Mouse (Mus musculus) G1E (cell line): ENCODE results near the gene Cspg5. TPM values are rescaled to one million over a fixed set of nuclear protein-coding genes. Genes with fewer than 3 reads are reported as not detected.

ENCODE experiments used
- ATAC-seq: 2 replicates; pipeline ENCODE4 v1.8.0; 2016; ENCODE audit warnings: mild to moderate bottlenecking; ENCODE audit not compliant: insufficient number of reproducible peaks, poor library complexity, low FRiP score, severe bottlenecking; ENCODE audit errors: extremely low read depth
- DNase-seq: peaks from one replicate; pipeline ENCODE4 v3.0.0; 2012; ENCODE audit warnings: low spot score
- H3K27me3 ChIP-seq: 2 replicates; pipeline ENCODE4 v1.6.1; 2012; ENCODE audit warnings: mild to moderate bottlenecking, low read length, inconsistent platforms; ENCODE audit not compliant: insufficient read depth
- H3K36me3 ChIP-seq: replicated peaks from 2 replicates; pipeline ENCODE3; 2012; ENCODE audit warnings: mild to moderate bottlenecking, inconsistent platforms
- H3K4me1 ChIP-seq: 2 replicates; pipeline ENCODE4 v1.6.1; 2012; ENCODE audit warnings: low read depth, low read length, inconsistent platforms, mixed read lengths; ENCODE audit not compliant: insufficient read depth
- H3K4me3 ChIP-seq: 2 replicates; pipeline ENCODE4 v1.5.1; 2012; ENCODE audit warnings: low read depth, mild to moderate bottlenecking, inconsistent platforms, low read length, moderate library complexity, mixed read lengths
- H3K9me3 ChIP-seq: replicated peaks from 2 replicates; pipeline ENCODE4 v1.6.1; 2012; ENCODE audit warnings: inconsistent platforms
- CTCF ChIP-seq: IDR thresholded peaks from 2 replicates; pipeline ENCODE4 v1.5.1; 2012; ENCODE audit warnings: low read depth, low read length, inconsistent platforms, mixed read lengths
- GATA1 ChIP-seq: IDR thresholded peaks from 2 replicates; pipeline ENCODE4 v1.6.1; 2012; ENCODE audit warnings: borderline replicate concordance, low read length, inconsistent platforms, mixed read lengths
- GATA2 ChIP-seq: IDR thresholded peaks from 2 replicates; pipeline ENCODE4 v1.6.1; 2012; ENCODE audit warnings: low read depth, low read length, inconsistent platforms, borderline replicate concordance
- POLR2AphosphoS5 ChIP-seq: IDR thresholded peaks from 2 replicates; pipeline ENCODE4 v1.6.1; 2012; ENCODE audit warnings: low read depth, low read length, inconsistent platforms; ENCODE audit not compliant: insufficient replicate concordance
- TAL1 ChIP-seq: conservative IDR thresholded peaks from 2 replicates; pipeline ENCODE4 v1.6.1; 2012; ENCODE audit warnings: low read depth, low read length, inconsistent platforms, mixed read lengths
- polyA plus RNA-seq: library from polyadenylated mRNA; stranded (reverse); fragments of >175 nt; gene quantifications from 2 replicates; pipeline ENCODE4 v1.2.3, GENCODE M21; 2012
- total RNA-seq, 2 experiments: library from RNA; stranded (forward) in 1 of 2; stranded (reverse) in 1 of 2; fragments of 200-1000 nt in 1 of 2; fragments of >200 nt in 1 of 2; fragmentation: Nextera tagmentation in 1 of 2; gene quantifications; 2 replicates each; pipeline ENCODE4 v1.2.3; 2014 to 2017

The Cspg5 gene
- total and polyA plus RNA-seq, 3 experiments: 0.02 to 0.38 (median 0.38) TPM

- H3K27me3 ChIP-seq: peaks cover 2% of the 10 kb centered on the region
- H3K4me3 ChIP-seq: no peak overlapping the region
- ATAC-seq (no peak), DNase-seq (no peak)
- H3K4me1 ChIP-seq: no peaks in the 10 kb centered on the region
- no peaks in the 10 kb centered on the region for H3K36me3 ChIP-seq
- no peak for TF ChIP-seq POLR2AphosphoS5
- no peak for TF ChIP-seq GATA1
- TF ChIP-seq CTCF: no peak
- no peak for TF ChIP-seq TAL1
- no peaks in the 10 kb centered on the region for H3K9me3 ChIP-seq
Observed at GRCm38 (mm10) chr9:110287321-110287924, 43.8 kb downstream of the Cspg5 start.

- H3K36me3 ChIP-seq: no peaks in the 10 kb centered on the region
- no peak for TF ChIP-seq GATA2
- TF ChIP-seq POLR2AphosphoS5: no peak
- no peak for TF ChIP-seq TAL1
- no peak for TF ChIP-seq CTCF
- TF ChIP-seq GATA1: no peak
- no peaks in the 10 kb centered on the region for H3K9me3 ChIP-seq
- DNase-seq (no peak), ATAC-seq (no peak)
- H3K27me3 ChIP-seq: peaks cover 10% of the 10 kb centered on the region; the same call in 1 of the 2 replicates
- H3K4me1 ChIP-seq: peaks cover 3% of the 10 kb centered on the region
- no peak overlapping the region for H3K4me3 ChIP-seq
Observed at GRCm38 (mm10) chr9:110293254-110293718, 49.7 kb downstream of the Cspg5 start.

- no peak for ATAC-seq
Observed at GRCm38 (mm10) chr9:110293873-110294415, 50.4 kb downstream of the Cspg5 start.

GRCm38 (mm10) chr9:110294786-110295185 is 51.2 kb downstream of the Cspg5 start:
- no peaks in the 10 kb centered on the region for H3K36me3 ChIP-seq
- peaks cover 13% of the 10 kb centered on the region; the same call in 1 of the 2 replicates for H3K27me3 ChIP-seq
- DNase-seq (no peak), ATAC-seq (no peak)
- H3K4me1 ChIP-seq: peaks cover 3% of the 10 kb centered on the region
- H3K4me3 ChIP-seq: no peak overlapping the region
- TF ChIP-seq GATA2 (no peak), CTCF (no peak), TAL1 (no peak), POLR2AphosphoS5 (no peak), GATA1 (no peak)
- no peaks in the 10 kb centered on the region for H3K9me3 ChIP-seq

More at GRCm38 (mm10) chr9:110293873-110294415, 50.4 kb downstream of the Cspg5 start:
- DNase-seq: no peak
- H3K27me3 ChIP-seq: peaks cover 10% of the 10 kb centered on the region; the same call in 1 of the 2 replicates
- H3K9me3 ChIP-seq: no peaks in the 10 kb centered on the region
- no peaks in the 10 kb centered on the region for H3K36me3 ChIP-seq
- H3K4me1 ChIP-seq: peaks cover 3% of the 10 kb centered on the region
- no peak overlapping the region for H3K4me3 ChIP-seq
- TF ChIP-seq TAL1: no peak
- TF ChIP-seq GATA1: no peak
- no peak for TF ChIP-seq CTCF
- TF ChIP-seq GATA2: no peak
- TF ChIP-seq POLR2AphosphoS5: no peak

GRCm38 (mm10) chr9:110296867-110297627 is 53.5 kb downstream of the Cspg5 start:
- DNase-seq (peak; percentile 61), ATAC-seq (no peak)
- no peak overlapping the region for H3K4me3 ChIP-seq
- no peaks in the 10 kb centered on the region for H3K36me3 ChIP-seq
- H3K4me1 ChIP-seq: peaks cover 3% of the 10 kb centered on the region
- peaks cover 13% of the 10 kb centered on the region; the same call in 1 of the 2 replicates for H3K27me3 ChIP-seq
- no peak for TF ChIP-seq POLR2AphosphoS5
- no peak for TF ChIP-seq GATA1
- peak; percentile 90 for TF ChIP-seq CTCF
- TF ChIP-seq TAL1: no peak
- TF ChIP-seq GATA2: no peak
- H3K9me3 ChIP-seq: peaks cover 13% of the 10 kb centered on the region

GRCm38 (mm10) chr9:110304516-110304915 is 60.9 kb downstream of the Cspg5 start:
- Histone ChIP-seq H3K9me3 (peaks cover 16% of the 10 kb centered on the region), H3K4me1 (peaks cover 32% of the 10 kb centered on the region), H3K36me3 (peaks cover 27% of the 10 kb centered on the region), H3K27me3 (0 out of 2 replicates have a peak, but pooled peaks cover under 1% of the 10 kb centered on the region), H3K4me3 (peak overlapping the region; percentile 76)
- no peak for ATAC-seq
- no peak for TF ChIP-seq GATA2
- no peak for TF ChIP-seq CTCF
- no peak for TF ChIP-seq POLR2AphosphoS5
- no peak for TF ChIP-seq GATA1
- no peak for TF ChIP-seq TAL1
- DNase-seq: no peak
